Mouse (Mus musculus): ENCODE data around the gene Hist1h2af.

DNA sequence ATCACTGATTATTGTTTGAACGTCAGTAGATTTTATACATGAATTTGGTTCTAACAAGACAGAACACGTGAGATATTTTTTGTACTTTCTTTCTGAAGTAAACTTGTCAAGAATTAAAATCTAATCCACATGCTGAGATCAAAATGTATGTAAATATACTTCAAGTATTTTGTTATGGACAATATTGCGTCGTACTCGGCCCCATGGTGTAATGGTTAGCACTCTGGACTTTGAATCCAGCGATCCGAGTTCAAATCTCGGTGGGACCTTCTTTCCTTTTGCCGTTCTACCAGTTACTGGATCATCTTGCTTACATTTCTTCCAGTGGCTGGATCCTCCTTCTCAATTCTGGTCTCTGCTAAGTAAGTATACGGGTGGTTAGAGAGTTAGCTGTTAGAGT lies 14.3 kb upstream of the Hist1h2af start:
- TF ChIP-seq CTCF (IDR thresholded peaks at IDR 0.05; ENCODE audit: control insufficient read depth, insufficient read depth, insufficient replicate concordance, low read depth, low read length): no peak
- TF ChIP-seq POLR2A (IDR thresholded peaks at IDR 0.05; ENCODE audit: control insufficient read depth, low read depth, low read length): no peak
